Mouse (Mus musculus): Measurements from ENCODE around the gene Ttll8.
A peak's percentile ranks its signal among the peaks of the same experiment; 100 is the strongest.

Ttll8 gene

GRCm38 (mm10) chr15:88859206-88859970 is 94.8 kb downstream of the Ttll8 start:
- DNase-seq (ENCODE audit: low spot score) = no peak

- DNase-seq (ENCODE audit: low spot score) = no peak
Observed at GRCm38 (mm10) chr15:88858707-88859106, 95.5 kb downstream of the Ttll8 start.

GRCm38 (mm10) chr15:88858141-88858541 is 96.1 kb downstream of the Ttll8 start:
- DNase-seq (ENCODE audit: low spot score) = peak; percentile 98

- DNase-seq (ENCODE audit: low spot score) = no peak
Observed at GRCm38 (mm10) chr15:88857361-88857760, 96.9 kb downstream of the Ttll8 start.

- DNase-seq (ENCODE audit: low spot score) = no peak
Observed at GRCm38 (mm10) chr15:88856613-88857012, 97.6 kb downstream of the Ttll8 start.

GRCm38 (mm10) chr15:88855896-88856417 is 98.3 kb downstream of the Ttll8 start:
- DNase-seq (ENCODE audit: low spot score) = no peak

GRCm38 (mm10) chr15:88854969-88855830 is 99.0 kb downstream of the Ttll8 start:
- DNase-seq (ENCODE audit: low spot score) = no peak

GRCm38 (mm10) chr15:88854119-88854968 is 99.9 kb downstream of the Ttll8 start:
- DNase-seq (ENCODE audit: low spot score) = no peak

- DNase-seq (ENCODE audit: low spot score) = no peak
Observed at GRCm38 (mm10) chr15:88853106-88853505, 101.1 kb downstream of the Ttll8 start.

GRCm38 (mm10) chr15:88851507-88852149 is 102.6 kb downstream of the Ttll8 start:
- DNase-seq (ENCODE audit: low spot score) = no peak

- DNase-seq (ENCODE audit: low spot score) = no peak
Observed at GRCm38 (mm10) chr15:88851076-88851475, 103.1 kb downstream of the Ttll8 start.

GRCm38 (mm10) chr15:88850146-88850826 is 103.9 kb downstream of the Ttll8 start:
- peak; percentile 88 for DNase-seq (ENCODE audit: low spot score)

GRCm38 (mm10) chr15:88849621-88850020 is 104.6 kb downstream of the Ttll8 start:
- no peak for DNase-seq (ENCODE audit: low spot score)

GRCm38 (mm10) chr15:88848661-88849060 is 105.6 kb downstream of the Ttll8 start:
- no peak for DNase-seq (ENCODE audit: low spot score)

- DNase-seq (ENCODE audit: low spot score) = no peak
Observed at GRCm38 (mm10) chr15:88844966-88845365, 109.3 kb downstream of the Ttll8 start.

- DNase-seq (ENCODE audit: low spot score) = no peak
Observed at GRCm38 (mm10) chr15:88843486-88844097, 110.6 kb downstream of the Ttll8 start.

GRCm38 (mm10) chr15:88842300-88842673 is 111.9 kb downstream of the Ttll8 start:
- DNase-seq (ENCODE audit: low spot score) = no peak

GRCm38 (mm10) chr15:88841580-88842299 is 112.5 kb downstream of the Ttll8 start:
- DNase-seq (ENCODE audit: low spot score) = no peak

GRCm38 (mm10) chr15:88841160-88841559 is 113.1 kb downstream of the Ttll8 start:
- DNase-seq (ENCODE audit: low spot score) = no peak
